Mouse (Mus musculus) v-Abl transformed pro-B cells (cell line): ENCODE measurements around the gene Vipas39.
"Not testable (repeated sequence)": the region's sequence is repeated elsewhere in the genome, so short reads cannot be mapped to it uniquely, and the experiment has no call there.

ENCODE experiments used
- in situ Hi-C, 2 experiments: fragments of 400-800 bp; cut with MboI; formaldehyde crosslinking; loops; one replicate each; pipeline ENCODE4 v1.15.1; 2025; ENCODE audit not compliant: unreplicated experiment in 2 of 2

Vipas39 gene

GRCm38 (mm10) chr12:87266108-87266826, at the start of gene Vipas39, which contains the start of gene Ahsa1:
Vipas39 (minus strand) TSS chr12:87266256.
Ahsa1 (plus strand) TSS chr12:87266479.
- in situ Hi-C loops: loop anchor here in 1 of 2 experiments (5.0 kb wide), 1 partner anchor 119 kb away; the partner anchor contains the start of genes Gstz1 and Pomt2

- in situ Hi-C loops: loop anchor here in 1 of 2 experiments (25.0 kb wide), 1 partner anchor 551 kb away; no protein-coding TSS in a partner anchor
These were observed 47.0 kb upstream of the Vipas39 start for GRCm38 (mm10) chr12:87313098-87313497.

DNA sequence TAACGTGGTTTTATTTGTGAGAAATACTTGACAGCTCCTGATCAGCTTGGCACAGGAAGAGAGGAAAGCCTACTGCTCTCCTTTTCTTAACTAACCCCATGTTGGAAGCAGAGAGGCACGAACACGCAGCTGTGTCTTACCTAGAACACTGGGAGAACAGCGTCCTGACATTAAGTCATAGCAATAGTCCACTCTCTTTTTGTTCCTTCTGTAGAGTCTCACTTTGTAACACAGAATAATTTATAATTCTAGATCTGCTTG, 40.5 kb upstream of the Vipas39 start:
- in situ Hi-C loops: loop anchor here in 1 of 2 experiments (25.0 kb wide), 1 partner anchor 544 kb away; no protein-coding TSS in a partner anchor

GRCm38 (mm10) chr12:87305767-87306583, 39.9 kb upstream of the Vipas39 start:
- in situ Hi-C loops: loop anchor here in 1 of 2 experiments (25.0 kb wide), 1 partner anchor 544 kb away; no protein-coding TSS in a partner anchor

GRCm38 (mm10) chr12:87301189-87301588, 35.1 kb upstream of the Vipas39 start:
- in situ Hi-C loops: loop anchor here in 1 of 2 experiments (25.0 kb wide), 1 partner anchor 539 kb away; no protein-coding TSS in a partner anchor

- in situ Hi-C loops: loop anchor here in 1 of 2 experiments (25.0 kb wide), 1 partner anchor 538 kb away; no protein-coding TSS in a partner anchor
These were observed 34.3 kb upstream of the Vipas39 start for GRCm38 (mm10) chr12:87300441-87300690.

- in situ Hi-C loops: loop anchor here in 1 of 2 experiments (25.0 kb wide), 1 partner anchor 538 kb away; no protein-coding TSS in a partner anchor
These were observed 33.8 kb upstream of the Vipas39 start, which contains the start of gene Ism2 for GRCm38 (mm10) chr12:87299657-87300440. Ism2 (minus strand) TSS chr12:87299705.

GRCm38 (mm10) chr12:87299037-87299656, 33.1 kb upstream of the Vipas39 start:
- in situ Hi-C loops: no loop called here

- in situ Hi-C loops: no loop called here
These were observed 27.9 kb upstream of the Vipas39 start for GRCm38 (mm10) chr12:87293934-87294333.

DNA sequence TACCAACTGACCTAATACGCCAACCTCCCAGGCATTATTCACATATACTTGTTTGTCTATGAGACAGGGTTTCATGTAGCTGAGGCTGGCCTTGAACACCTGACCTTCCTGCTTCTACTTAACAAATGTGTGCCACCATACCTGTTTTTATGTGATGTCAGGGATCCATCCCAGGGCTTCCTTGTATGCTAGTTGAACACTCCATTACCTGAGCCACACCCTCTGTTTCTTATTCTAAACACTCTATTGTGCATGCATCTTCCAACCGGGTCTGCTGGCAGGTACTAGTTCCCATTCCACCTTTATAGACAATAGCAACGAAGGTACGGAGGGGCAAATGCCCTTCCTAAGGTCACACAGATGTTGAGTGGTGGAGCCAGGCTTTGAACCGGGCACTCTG, 23.0 kb upstream of the Vipas39 start:
- in situ Hi-C loops: no loop called here

GRCm38 (mm10) chr12:87284726-87285125, 18.7 kb upstream of the Vipas39 start:
- in situ Hi-C loops: no loop called here

DNA sequence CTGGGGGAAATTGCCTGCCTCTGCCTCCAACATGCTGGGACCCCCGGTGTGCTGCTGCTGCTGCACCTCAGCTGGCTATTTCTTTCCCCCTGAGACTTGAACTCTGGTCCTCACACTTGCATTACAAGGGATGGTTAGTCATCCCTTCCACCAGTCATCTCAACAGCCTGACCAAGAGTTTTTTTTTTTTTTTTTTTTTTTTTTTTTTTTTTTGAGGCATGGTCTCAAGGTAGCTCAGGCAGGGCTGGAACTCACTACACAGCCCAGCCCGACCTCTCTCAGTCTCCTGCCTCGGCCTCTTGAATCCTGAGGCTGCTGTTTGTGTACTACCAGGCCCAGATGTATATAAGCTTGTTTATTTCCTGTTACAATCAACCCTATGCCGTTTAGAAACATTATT, 18.2 kb upstream of the Vipas39 start:
- in situ Hi-C loops: no loop called here

DNA sequence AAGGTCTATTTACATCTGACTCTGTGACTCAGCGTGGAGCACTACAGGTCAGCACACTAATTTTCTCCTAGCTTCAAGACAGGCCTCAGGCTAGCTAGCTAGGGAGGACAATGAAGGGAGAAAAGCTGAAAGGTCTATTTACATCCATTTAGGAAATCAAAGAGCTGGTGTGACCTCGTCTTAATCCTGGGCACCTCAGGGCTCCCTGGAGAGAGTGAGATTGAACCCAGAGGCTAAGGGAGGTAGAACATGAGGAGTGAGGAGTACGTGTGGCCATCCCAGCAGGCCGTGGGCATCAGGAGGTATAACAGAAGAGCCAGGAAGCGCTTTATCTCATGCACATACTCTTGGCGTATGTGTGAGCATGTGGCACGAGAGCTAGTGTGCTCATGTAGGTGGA, 17.6 kb upstream of the Vipas39 start:
- in situ Hi-C loops: no loop called here

GRCm38 (mm10) chr12:87282743-87283142, 16.7 kb upstream of the Vipas39 start:
- in situ Hi-C loops: no loop called here

- in situ Hi-C loops: no loop called here
These were observed 15.7 kb upstream of the Vipas39 start for GRCm38 (mm10) chr12:87281766-87282165.

DNA sequence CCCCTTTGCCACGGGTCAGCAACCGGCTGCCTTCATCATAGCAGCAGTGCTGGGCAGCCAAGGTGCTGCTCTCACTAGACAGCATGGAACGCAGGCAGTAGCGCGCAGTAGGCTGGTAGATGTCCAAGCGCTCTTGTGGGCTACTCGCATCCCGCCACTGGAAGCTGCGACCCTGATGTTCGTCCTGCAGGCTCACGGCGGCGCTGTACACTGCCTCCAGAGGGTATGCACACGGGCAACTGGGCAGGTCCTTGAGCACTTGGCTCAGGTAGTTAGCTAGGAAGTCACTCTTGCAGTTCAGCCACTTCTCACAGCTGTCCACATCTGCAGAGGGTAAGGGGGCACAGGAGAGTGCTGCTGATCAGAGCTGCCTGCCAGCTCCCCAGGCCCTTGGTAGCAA, 13.8 kb upstream of the Vipas39 start:
- in situ Hi-C loops: no loop called here

- in situ Hi-C loops: no loop called here
These were observed 13.3 kb upstream of the Vipas39 start for GRCm38 (mm10) chr12:87279350-87279749.

GRCm38 (mm10) chr12:87278118-87278730, 12.2 kb upstream of the Vipas39 start:
- in situ Hi-C loops: no loop called here

- in situ Hi-C loops: not testable (repeated sequence)
These were observed 11.2 kb upstream of the Vipas39 start for GRCm38 (mm10) chr12:87277251-87277650.
